Mouse (Mus musculus): ENCODE results near the gene Gjb1. TPM values are rescaled to one million over a fixed set of nuclear protein-coding genes. Genes with fewer than 3 reads are reported as not detected.

The Gjb1 gene
- polyA plus RNA-seq, 1 experiment = not detected

DNA sequence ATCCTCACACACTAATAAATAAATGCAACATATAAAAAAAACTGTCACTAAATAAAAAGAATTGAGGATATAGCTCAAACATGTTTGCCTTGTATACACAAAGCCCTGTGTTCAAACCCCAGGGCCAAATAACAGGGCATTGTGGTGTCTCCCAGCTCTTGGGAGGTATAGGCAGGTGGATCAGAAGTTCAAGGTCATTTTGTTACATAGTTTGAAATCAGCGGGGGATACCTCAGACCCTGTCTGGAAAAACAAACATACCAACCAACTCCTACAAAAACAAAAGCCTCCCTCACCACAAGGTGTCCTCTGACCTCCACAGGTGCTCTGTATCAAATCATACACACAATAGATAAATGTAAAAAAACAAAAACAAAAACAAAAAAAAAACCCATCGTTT, 18.2 kb downstream of the Gjb1 start:
- TF ChIP-seq E2F4 (IDR thresholded peaks at IDR 0.05; ENCODE audit: insufficient read depth) (no peak), CEBPB (IDR thresholded peaks at IDR 0.05; ENCODE audit: insufficient read depth, poor library complexity, severe bottlenecking) (no peak), MAX (IDR thresholded peaks at IDR 0.05; ENCODE audit: low read depth) (no peak), TCF12 (IDR thresholded peaks at IDR 0.05; ENCODE audit: insufficient read depth, poor library complexity, severe bottlenecking) (no peak), MYOG (IDR thresholded peaks at IDR 0.05; ENCODE audit: control insufficient read depth in 1 of 3, insufficient read depth in 1 of 3, insufficient read length in 2 of 3, low read depth in 2 of 3) (no peak), POLR2A (IDR thresholded peaks at IDR 0.05; ENCODE audit: insufficient read length, low read depth) (no peak), POLR2AphosphoS2 (IDR thresholded peaks at IDR 0.05; ENCODE audit: insufficient read length, low read depth) (no peak), USF1 (IDR thresholded peaks at IDR 0.05; ENCODE audit: low read depth) (no peak), SRF (IDR thresholded peaks at IDR 0.05; ENCODE audit: control insufficient read depth, insufficient read length, low read depth) (no peak), REST (IDR thresholded peaks at IDR 0.05; ENCODE audit: insufficient read depth, insufficient read length) (no peak)
- Histone ChIP-seq H3K4me2 (ENCODE audit: low read depth) (no peak overlapping the region), H3ac (ENCODE audit: control insufficient read depth, insufficient read length) (no peak overlapping the region), H3K79me2 (ENCODE audit: control insufficient read depth, insufficient read depth) (no peaks in the 10 kb centered on the region), H3K4me3 (no peak overlapping the region), H3K27me3 (ENCODE audit: control insufficient read depth, insufficient read depth, insufficient read length) (no peaks in the 10 kb centered on the region), H3K36me3 (ENCODE audit: control insufficient read depth, insufficient read depth) (no peaks in the 10 kb centered on the region)

- Histone ChIP-seq H3K27me3 (ENCODE audit: control insufficient read depth, insufficient read depth, insufficient read length) (no peaks in the 10 kb centered on the region), H3ac (ENCODE audit: control insufficient read depth, insufficient read length) (no peak overlapping the region), H3K79me2 (ENCODE audit: control insufficient read depth, insufficient read depth) (no peaks in the 10 kb centered on the region), H3K4me3 (no peak overlapping the region), H3K4me2 (ENCODE audit: low read depth) (no peak overlapping the region), H3K36me3 (ENCODE audit: control insufficient read depth, insufficient read depth) (no peaks in the 10 kb centered on the region)
- no peak for TF ChIP-seq TCF12 (IDR thresholded peaks at IDR 0.05; ENCODE audit: insufficient read depth, poor library complexity, severe bottlenecking)
- no peak for TF ChIP-seq SRF (IDR thresholded peaks at IDR 0.05; ENCODE audit: control insufficient read depth, insufficient read length, low read depth)
- TF ChIP-seq CEBPB (IDR thresholded peaks at IDR 0.05; ENCODE audit: insufficient read depth, poor library complexity, severe bottlenecking) = no peak
- no peak for TF ChIP-seq USF1 (IDR thresholded peaks at IDR 0.05; ENCODE audit: low read depth)
Observed at GRCm38 (mm10) chrX:101396459-101396858, 20.3 kb downstream of the Gjb1 start.

DNA sequence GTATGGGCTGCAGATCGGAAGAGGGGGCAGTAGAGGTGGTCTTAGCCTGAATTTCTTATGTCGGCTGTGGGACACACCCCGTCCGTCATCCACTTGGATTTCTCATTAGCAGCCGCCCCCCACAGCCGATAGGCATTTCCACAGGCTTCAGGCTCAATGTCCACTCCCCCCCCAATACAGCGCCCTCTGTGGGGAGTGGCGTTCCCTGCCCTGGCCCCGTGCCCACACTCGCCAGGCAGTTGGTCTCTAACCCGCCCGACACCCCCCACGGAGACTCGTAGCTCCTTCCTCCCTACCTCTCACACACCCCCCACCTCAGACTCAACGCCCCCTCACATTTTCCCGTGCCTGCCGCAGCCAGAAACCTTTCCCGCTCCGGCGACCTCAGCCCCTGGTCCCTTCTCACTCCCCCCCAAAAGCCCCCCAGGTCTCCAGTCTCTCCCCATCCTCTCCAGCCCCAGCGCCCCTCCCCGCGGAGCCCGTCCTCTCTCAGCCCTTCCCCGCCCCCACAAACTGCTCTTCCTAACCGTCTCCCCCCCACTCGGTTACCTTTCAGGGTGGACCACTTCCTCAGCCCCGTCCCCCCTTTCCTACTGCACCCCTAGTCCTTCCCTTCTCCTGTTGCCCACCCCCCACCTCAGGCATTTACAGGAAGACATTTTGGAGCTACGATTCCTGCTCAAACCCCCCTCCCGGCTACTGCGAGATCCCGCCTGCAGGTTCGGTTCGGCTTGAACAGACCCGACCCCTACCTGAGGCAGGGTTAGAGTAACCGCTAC, 43.0 kb downstream of the Gjb1 start:
- H3K4me3 ChIP-seq = peak overlapping the region; percentile 73
- no peaks in the 10 kb centered on the region for H3K79me2 ChIP-seq (ENCODE audit: control insufficient read depth, insufficient read depth)
- no peaks in the 10 kb centered on the region for H3K27me3 ChIP-seq (ENCODE audit: control insufficient read depth, insufficient read depth, insufficient read length)
- peak overlapping the region; percentile 81 for H3ac ChIP-seq (ENCODE audit: control insufficient read depth, insufficient read length)
- peak overlapping the region; percentile 58 for H3K4me2 ChIP-seq (ENCODE audit: low read depth)
- no peak for TF ChIP-seq TCF3 (IDR thresholded peaks at IDR 0.05; ENCODE audit: insufficient read length, low read depth)
- H3K36me3 ChIP-seq (ENCODE audit: control insufficient read depth, insufficient read depth) = no peaks in the 10 kb centered on the region

DNA sequence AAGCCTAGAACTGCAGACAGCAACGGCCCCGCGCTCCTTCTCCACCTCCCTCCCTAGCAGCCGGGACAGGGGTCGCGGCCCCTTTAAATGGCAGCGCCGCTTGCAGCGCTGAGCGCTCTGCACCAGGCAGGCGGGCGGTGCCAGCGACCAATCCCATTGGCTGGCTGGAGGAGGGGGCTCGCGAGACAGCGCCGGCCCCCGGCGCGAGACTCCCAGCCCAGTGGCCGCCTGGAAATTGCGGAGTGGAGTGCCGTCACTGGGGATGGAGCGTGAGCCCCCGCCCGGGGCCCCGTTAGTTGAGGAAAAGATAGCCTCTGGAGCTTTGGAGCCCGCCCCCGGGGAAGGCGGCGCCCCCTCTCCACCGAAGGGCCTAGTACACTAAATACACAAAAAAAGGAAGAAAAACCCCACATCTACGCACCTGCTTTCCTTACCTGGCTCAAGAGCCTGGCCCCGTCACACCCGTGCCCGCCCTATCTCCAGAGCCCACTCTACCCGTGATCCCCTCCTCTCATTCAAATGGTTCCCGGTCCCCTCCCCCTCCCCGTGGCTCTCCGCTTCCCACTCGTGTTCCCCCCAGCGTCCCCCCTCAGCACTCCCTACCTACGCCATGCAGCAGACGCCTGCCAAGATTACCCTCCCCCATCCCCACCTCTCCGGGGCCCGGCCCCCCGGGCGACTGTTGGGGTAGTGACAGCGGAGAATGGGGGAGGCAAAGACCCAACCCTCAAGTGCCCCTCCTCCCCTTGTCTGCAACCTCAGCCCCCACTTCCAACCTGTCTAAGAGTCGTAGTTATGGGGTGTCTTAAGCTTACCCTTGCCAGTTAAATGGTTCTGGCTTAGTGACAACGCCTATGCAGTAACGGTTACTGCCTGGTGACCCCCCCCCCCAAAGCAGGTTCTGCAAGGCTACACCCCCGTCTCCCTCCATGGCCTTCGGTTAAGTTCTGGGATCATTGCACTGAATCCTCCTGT, 43.8 kb downstream of the Gjb1 start:
- peak overlapping the region; percentile 81 for H3ac ChIP-seq (ENCODE audit: control insufficient read depth, insufficient read length)

GRCm38 (mm10) chrX:101420700-101421095, 44.5 kb downstream of the Gjb1 start, which contains the start of gene Zmym3:
Gene Zmym3 (minus strand): TSS chrX:101420849.
- no peak for TF ChIP-seq SRF (IDR thresholded peaks at IDR 0.05; ENCODE audit: control insufficient read depth, insufficient read length, low read depth)
- no peak for TF ChIP-seq TCF3 (IDR thresholded peaks at IDR 0.05; ENCODE audit: insufficient read length, low read depth)
- TF ChIP-seq REST (IDR thresholded peaks at IDR 0.05; ENCODE audit: insufficient read depth, insufficient read length) = no peak
- no peak for TF ChIP-seq USF1 (IDR thresholded peaks at IDR 0.05; ENCODE audit: low read depth)
- no peak for TF ChIP-seq MYOG (IDR thresholded peaks at IDR 0.05; ENCODE audit: control insufficient read depth in 1 of 3, insufficient read depth in 1 of 3, insufficient read length in 2 of 3, low read depth in 2 of 3)
- TF ChIP-seq TCF12 (IDR thresholded peaks at IDR 0.05; ENCODE audit: insufficient read depth, poor library complexity, severe bottlenecking) = no peak
- TF ChIP-seq POLR2A (IDR thresholded peaks at IDR 0.05; ENCODE audit: insufficient read length, low read depth) = no peak
- no peak for TF ChIP-seq E2F4 (IDR thresholded peaks at IDR 0.05; ENCODE audit: insufficient read depth)
- TF ChIP-seq MYOD1 (IDR thresholded peaks at IDR 0.05; ENCODE audit: control insufficient read depth in 1 of 3, insufficient read length in 2 of 3, low read depth in 2 of 3) = no peak
- H3K4me3 ChIP-seq = peak within 1 kb of the TSS; percentile 73

More for the DNA sequence above, 43.8 kb downstream of the Gjb1 start:
- Histone ChIP-seq H3K4me3 (peak overlapping the region; percentile 73), H3K4me2 (ENCODE audit: low read depth) (peak overlapping the region; percentile 66), H3K27me3 (ENCODE audit: control insufficient read depth, insufficient read depth, insufficient read length) (no peaks in the 10 kb centered on the region), H3K79me2 (ENCODE audit: control insufficient read depth, insufficient read depth) (no peaks in the 10 kb centered on the region), H3K36me3 (ENCODE audit: control insufficient read depth, insufficient read depth) (no peaks in the 10 kb centered on the region)
- TF ChIP-seq USF1 (IDR thresholded peaks at IDR 0.05; ENCODE audit: low read depth) (no peak), POLR2A (IDR thresholded peaks at IDR 0.05; ENCODE audit: insufficient read length, low read depth) (peak; percentile 42), E2F4 (IDR thresholded peaks at IDR 0.05; ENCODE audit: insufficient read depth) (peak; percentile 20)

More at GRCm38 (mm10) chrX:101420700-101421095, 44.5 kb downstream of the Gjb1 start, which contains the start of gene Zmym3:
- Histone ChIP-seq H3K27me3 (ENCODE audit: control insufficient read depth, insufficient read depth, insufficient read length) (no peaks in the 10 kb centered on the region), H3K4me2 (ENCODE audit: low read depth) (peak within 1 kb of the TSS; percentile 66), H3K79me2 (ENCODE audit: control insufficient read depth, insufficient read depth) (no peaks in the 10 kb centered on the region), H3K36me3 (ENCODE audit: control insufficient read depth, insufficient read depth) (no peaks in the 10 kb centered on the region), H3ac (ENCODE audit: control insufficient read depth, insufficient read length) (peak within 1 kb of the TSS; percentile 81)

All from myocyte (in vitro differentiated cells).